Mouse (Mus musculus): ENCODE data around the gene Gm3020.
"Not testable (repeated sequence)": the region's sequence is repeated elsewhere in the genome, so short reads cannot be mapped to it uniquely, and the experiment has no call there.

Gene Gm3020

DNA sequence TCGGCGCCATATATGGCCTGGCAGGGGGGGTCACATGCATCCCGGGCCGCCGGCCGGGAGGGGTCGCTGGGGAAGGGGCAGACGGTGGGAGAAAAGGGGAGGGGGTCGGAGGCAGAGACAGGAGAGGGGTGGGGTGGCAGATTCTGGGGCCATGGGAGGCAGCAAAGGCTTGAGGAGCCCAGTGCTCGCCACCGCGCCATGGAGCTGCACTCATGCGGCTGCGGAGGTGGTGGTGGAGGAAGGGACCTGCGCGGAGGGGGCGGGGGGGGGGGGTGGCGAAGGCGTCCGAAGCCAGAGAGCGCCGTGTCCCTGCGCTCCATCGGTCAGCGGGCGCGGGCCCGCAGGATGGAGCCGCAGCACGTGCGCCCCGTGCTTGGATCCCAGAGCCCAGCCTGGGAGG lies at the start of gene Gm3020:
Gene Gm3020 (plus strand): TSS at position 301 of the 400 bp plus-strand sequence.
- not testable (repeated sequence) for DNase-seq

DNA sequence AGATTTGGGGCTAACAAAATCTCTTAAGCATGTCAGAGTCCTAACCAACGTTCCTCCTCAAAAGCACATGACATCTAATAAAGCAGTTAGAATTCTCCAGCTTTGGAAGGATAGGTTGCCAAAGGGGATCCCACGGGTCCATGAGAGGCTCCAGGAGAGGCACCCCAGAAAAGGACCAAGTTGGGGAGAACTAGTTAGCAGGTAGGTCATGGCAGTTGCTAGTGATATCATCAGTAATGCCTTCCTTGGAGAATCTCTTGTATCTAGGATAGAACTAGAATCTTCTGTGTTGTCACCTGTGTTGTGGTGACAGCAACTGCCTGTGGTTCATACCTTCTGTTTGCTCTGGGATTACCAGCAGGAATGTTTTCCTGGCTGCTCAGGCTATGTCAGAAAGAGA lies 17.6 kb upstream of the Gm3020 start, which contains the start of gene Gm3012:
Gene Gm3012 (plus strand): TSS at position 301 of the 400 bp plus-strand sequence.
- DNase-seq, result not testable (repeated sequence)

DNA sequence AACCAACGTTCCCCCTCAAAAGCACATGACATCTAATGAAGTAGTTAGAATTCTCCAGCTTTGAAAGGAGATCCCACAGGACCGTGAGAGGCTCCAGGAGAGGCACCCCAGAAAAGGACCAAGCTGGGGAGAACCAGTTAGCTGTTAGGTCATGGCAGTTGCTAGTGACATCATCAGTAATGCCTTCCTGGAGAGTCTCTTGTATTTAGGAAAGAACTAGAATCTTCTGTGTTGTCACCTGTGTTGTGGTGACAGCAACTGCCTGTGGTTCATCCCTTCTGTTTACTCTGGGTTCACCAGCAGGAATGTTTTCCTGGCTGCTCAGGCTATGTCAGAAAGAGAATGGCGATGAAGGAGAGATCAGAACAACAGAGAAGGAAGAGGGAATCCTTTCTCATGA lies 36.7 kb downstream of the Gm3020 start, which contains the start of gene Gm3043:
Gene Gm3043 (plus strand): TSS at position 301 of the 400 bp plus-strand sequence.
- DNase-seq, result not testable (repeated sequence)
